Mouse (Mus musculus): Measurements from ENCODE around the gene Myt1l.

DNA sequence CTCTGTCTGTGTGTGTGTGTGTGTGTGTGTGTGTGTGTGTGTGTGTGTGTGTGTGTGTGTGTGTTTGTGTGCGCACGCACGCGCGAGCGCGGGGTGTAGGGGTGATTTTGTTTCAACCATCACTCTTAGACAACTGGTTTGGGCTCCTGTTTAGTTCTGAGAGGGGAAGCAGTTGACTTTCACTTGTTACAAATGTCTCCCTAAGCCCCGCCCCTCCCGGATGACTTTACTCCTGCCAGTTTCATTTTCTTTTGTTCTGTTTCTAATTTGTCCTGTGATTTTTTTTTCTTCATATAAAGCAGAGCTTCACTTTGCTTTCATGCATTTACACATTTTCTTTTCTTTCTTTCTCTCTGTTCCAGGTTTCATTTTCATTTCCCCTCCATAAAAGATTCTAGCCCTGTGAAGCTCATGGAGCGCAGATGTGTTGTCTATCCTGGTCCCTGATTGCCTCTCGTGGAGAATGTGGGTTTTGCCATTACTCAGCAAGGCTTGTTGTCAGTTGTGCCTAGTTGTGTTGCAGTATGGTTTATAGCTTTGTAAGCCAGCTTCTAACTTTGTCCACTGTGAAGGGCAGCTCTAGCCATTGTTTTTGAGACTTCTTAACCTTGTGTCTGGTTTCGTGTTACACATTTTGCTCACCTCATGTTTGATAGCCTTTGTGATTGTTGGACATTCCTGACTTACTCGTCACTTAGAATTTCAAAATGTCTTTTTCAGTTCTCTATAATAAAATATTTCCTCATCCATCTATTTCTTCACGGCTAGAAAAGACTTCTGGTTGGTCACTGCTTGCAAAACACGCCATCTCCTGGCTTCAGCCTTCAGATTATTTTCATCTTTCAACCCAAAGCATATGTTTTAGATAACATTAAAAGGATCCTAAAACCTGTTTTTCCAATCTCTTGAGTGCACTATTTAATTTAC is 184.9 kb downstream of the Myt1l start:
- TF ChIP-seq CTCF (IDR thresholded peaks at IDR 0.05) (no peak; the same call in 1 of the 2 replicates), EP300 (IDR thresholded peaks at IDR 0.05) (no peak)

Data from lung, postnatal 0 days (tissue).